Mouse (Mus musculus): ENCODE results near the gene Aprt.
"Not testable (repeated sequence)": the region's sequence is repeated elsewhere in the genome, so short reads cannot be mapped to it uniquely, and the experiment has no call there.

Gene Aprt

DNA sequence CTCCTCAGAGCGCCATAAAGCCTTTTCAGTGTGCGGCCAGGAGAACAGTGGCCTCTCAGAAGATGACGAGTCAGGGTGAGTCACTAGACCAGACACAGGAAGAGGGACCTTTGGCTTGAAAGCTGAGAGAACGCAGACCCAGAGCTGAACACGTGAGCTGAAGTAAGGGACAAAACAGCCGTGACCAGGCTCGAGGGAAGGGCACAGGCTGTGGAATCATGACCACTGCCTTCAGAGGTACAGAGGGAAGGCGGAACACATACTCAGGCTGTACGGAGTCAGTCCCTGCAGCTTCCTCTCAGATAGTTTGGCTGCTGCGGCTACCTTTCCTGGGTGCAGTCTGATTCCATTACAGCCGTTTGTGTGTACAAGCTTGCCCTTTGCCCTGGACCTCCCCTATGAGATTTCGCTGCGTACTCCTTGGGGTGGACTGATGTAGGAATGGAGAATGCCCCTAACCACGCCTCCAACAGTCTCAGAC, 8.7 kb upstream of the Aprt start:
- DNase-seq = no peak

DNA sequence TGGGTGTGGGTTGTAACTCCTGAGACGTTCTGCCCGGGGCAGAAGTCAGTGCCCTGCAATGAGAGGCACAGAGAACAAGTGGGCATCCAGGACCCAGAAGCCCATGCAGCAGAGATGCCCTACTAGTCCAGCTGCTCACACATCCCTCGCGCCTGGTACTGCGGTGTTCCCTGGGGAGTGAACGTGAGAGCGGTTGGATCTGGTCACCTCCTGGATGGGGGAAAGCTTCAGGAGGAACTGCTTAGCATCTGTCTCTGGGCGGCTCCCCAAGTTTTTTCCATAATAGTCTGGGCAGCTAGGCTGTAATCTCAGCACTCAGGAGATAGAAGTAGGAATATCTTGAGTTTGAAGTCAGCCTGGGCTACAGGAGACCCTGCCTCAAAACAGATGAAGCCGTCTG, 8.3 kb upstream of the Aprt start:
- no peak for DNase-seq

DNA sequence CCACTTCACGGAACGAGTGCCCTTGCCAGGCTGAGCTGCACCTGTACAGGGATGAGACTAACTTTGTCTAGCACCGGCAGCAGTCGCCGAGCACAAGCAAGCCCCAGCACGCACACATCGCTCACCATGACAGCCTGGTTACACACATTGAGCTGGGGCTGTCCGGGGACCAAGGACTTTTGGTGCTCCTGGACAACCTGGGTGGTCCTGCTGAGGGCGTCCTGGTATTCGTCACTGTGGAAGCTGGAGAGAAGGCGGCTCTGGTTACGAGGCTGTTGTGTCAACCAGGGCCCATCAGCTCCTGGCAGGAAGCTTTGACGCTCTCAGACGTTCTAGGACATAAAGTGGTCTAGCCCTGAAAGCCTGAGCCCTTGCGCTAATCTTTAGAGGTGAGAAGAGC, 4.2 kb upstream of the Aprt start:
- DNase-seq = no peak

DNA sequence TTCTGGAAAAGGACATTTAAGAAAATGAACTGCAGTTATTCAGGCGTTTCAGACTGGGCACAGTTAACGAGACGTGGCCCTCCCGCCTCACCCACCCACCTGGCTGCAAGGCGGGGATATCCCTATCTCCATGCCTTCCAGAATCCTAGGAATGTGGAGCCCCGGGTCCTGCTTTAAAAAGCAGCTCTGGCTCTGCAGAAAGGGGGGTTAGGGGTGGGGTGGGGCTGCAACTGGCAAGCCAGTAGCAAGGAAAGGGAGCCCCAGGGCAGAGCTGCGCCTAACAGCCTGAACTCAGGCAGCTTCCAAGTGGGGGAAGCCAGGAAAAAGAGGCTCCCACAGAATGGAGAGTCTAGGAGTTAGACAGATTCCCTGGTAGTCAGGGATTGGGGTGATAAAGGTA, 2.5 kb upstream of the Aprt start:
- DNase-seq = no peak

DNA sequence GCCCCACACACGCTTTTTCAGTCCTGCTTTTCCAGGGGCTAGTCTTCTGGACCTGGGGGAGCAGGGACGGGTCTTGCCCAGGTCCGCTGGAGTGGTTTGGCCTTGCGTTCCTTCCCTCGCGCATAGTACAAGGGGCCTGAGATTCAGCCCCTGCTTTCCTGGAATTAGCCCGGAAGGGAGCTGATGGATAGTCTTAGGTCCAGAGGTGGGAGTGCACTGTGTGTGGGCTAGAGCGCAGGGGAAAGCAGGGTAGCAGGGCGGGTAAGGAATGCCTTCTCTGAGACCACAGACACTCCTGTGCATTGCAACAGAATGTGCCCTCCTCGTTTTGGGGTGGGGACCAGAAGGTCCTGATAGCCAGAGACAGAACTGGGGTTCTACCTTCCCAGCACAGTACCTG, 407 bp upstream of the Aprt start:
- no peak for DNase-seq

DNA sequence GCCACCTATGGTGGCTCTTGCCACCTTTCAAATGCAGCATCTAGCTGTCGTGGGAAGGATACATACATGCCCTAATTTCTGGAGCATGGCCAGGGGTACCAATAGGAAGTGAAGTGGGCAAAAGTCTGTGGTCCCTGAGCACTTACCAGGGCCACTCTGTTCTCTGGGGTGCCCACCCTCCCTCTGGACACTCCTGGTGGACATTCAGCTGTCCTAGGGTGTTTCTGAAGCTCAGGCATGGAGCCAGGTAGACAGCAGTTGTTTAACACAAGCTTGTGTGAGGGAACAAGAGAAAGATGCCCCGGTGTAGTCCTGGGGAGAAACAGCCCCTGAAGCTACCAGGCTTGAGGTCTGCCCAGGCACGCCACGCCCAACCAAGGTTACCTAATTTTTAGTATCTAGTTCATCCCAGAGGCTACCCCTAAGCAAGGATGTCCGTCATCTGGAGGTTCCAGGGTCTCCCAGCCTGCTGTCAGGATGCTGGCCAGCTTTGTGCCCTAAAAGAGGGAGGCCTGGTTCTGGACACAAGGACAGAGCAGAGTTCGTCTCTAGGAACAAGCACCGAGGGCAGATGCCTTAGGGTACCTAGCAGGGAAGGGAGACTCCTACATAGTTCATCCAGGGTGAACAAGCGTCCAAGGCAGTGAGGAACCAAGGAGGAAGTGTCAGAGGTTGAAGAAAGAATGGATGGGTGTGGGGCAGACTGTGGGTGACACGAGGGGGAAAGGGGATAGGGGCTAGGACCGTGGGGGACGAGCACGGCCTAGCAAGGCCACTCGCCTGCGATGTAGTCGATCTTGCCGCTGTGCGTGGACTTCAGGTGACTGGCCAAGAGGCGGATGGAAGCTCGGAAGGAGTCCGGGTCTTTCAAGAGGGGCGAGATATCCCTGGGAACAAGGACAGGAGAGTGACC, 718 bp downstream of the Aprt start:
- DNase-seq = no peak

DNA sequence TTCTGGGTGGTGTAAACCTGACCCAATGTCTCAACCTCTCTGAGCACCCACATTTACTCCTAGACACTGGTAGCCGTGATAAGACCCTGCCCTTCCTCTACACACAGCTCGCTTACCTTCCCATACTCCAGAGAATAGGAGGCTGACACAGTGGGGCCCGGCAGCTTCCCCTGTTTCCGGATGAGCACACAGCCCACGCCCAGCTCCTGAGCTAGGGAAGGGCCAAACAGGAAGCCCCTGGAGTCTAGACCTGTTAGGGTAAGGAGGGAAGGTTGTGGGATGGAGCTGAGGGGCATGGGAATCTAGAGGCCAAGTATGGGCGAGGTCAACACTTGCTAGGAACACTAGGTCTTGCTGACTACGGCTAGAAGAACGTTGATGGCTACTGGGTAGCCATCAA, 1.4 kb downstream of the Aprt start:
- DNase-seq = no peak

DNA sequence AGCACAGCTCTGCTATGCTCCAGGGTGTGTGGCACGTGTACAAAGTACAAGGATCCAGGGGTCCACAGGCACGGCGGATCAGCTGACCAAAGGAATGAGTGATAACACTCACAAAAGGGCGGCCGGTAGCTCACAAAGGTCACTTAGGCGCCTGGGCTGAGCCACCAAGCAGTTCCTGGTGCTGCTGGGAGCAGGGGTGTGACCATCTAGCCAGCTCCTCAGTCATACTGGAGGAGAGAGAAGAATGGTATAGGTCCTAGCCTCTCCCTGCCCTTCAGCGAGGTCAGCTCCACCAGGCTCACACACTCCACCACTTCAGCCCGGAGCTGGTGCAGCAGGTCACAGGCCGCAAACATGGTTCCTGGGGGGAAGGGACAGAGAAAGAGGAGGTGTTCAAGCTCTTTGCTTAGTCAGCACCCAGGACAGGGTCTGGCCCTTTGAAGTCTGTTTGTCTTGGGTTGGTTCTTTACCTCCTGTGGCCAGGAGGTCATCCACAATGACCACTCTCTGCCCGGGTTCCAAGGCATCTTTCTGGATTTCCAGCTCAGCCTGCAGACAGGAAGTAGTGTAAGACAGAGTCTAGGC, 1.9 kb downstream of the Aprt start:
- no peak for DNase-seq

DNA sequence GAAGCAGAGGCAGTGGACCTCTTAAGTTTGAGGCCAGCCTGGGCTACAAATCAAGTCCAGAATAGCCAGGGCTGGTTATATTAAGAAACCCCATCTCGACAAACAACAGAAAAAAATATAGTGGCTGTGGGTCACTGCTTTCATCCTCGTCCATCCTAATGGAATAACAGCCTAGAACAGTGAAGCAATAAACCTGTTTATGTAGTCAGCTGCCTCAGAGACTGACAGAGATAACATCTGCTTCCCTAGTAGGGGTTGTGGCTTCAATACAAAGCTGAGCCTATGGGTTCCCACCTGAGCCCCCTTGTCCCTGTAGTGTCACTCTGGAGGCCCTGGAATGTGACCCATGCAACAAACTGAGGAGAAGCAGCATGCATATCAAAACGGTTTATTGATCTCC, 2.4 kb downstream of the Aprt start:
- no peak for DNase-seq

DNA sequence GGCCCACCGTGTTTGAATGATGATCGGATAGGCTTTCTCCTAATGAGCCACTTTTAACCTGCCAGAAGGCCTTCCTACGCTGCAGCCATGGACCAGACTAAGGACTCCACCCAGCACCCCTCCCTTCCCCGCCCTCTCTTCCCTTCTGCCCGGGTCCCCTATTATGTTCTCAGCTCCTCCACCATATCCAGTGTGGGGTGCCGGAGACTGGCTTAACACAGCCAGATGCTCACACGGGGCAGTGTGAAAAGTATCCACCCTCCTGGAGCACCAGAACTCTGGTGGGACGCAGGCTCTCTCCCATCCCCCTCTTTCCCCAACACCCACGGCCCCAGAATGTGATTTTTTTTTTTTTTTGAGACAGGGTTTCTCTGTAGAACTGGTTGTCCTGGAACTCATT, 3.1 kb downstream of the Aprt start:
- no peak for DNase-seq

DNA sequence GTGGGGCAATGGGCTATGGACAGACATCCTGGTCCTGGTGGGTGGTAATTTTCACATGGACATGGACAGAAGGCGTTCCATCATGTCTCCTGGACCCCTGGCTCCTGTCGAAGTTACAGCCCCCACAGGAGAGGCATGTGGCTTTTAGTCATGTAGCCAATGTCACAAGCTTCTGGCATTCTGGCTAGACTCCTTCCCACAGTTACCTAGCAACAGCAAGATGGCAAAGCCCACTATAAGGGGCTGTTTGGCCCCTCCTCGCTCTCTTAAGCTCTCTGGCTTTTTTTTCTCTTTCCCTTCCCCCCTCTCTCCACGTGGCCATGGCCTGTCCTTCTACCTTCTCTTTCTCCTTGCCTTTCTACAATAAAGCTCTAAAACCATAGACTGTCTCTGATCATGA, 3.5 kb downstream of the Aprt start:
- DNase-seq = not testable (repeated sequence)

DNA sequence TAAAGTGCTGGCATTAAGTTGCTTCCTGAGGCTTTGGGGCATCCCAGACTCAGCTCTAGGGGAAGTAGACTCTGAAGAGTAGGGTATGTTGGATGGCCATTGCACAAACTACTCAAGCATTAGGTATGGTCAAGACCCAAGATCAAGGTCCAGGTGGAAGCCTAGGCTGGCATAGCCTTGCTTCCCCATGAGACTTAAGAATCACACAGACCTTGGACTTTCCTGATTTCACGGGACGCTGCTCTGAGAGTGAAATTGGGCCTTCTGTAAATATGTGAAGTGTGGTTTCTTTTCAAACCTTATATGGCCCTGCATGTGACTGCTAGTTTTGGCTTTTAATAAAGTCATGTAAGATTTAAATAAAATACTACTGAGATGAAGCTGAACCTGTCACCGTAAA, 4.0 kb downstream of the Aprt start:
- DNase-seq = no peak

DNA sequence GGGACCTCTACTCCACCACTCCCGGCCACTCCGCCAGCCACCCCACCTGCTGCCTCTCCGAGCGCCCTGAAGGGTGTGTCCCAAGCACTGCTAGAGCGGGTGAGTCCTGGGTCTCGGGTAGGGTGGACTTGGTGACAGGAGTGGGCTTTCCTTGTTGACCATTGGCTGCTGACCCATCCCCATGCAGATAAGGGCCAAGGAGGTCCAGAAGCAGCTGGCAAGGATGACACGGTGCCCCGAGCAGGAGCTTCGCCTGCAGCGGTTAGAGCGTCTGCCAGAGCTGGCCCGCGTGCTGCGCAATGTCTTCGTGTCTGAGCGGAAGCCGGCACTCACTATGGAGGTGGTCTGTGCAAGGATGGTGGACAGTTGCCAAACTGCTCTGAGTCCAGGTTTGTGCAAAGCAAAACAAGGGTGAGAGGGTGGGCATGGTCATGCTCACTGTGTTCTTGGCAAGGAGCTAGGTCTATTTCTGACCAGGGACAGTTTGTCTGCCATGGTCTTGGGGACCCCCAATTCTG, 4.9 kb downstream of the Aprt start:
- DNase-seq = no peak

DNA sequence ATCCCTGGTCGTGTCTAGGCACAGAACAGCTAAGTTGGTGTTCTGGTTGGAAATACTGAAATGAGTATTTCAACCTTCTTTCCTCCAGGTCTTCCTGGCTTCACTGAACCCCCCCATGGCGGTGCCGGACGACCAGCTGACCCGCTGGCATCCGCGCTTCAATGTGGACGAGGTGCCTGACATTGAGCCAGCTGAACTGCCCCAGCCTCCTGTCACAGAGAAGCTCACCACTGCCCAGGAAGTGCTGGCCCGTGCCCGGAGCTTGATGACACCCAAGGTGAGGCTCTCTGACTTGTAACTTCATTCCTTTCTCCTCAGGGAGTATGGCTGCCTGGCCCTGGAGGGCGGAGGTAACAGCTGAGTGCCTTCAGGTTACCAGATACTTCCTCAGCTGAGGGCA, 5.6 kb downstream of the Aprt start:
- DNase-seq = no peak

DNA sequence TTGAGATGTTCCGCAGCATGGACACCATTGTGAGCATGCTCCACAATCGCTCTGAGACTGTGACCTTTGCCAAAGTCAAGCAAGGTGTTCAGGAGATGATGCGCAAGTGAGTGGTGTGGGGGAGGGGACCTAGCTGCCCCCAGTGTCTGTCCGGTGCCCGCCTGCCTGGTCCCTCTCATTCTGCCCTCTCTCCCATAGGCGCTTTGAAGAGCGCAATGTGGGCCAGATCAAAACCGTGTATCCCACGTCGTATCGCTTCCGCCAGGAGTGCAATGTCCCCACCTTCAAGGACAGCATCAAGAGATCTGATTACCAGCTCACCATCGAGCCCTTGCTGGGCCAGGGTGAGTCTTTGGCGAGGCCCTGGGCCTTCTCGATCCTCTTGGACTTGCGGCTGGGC, 6.7 kb downstream of the Aprt start:
- DNase-seq = no peak

DNA sequence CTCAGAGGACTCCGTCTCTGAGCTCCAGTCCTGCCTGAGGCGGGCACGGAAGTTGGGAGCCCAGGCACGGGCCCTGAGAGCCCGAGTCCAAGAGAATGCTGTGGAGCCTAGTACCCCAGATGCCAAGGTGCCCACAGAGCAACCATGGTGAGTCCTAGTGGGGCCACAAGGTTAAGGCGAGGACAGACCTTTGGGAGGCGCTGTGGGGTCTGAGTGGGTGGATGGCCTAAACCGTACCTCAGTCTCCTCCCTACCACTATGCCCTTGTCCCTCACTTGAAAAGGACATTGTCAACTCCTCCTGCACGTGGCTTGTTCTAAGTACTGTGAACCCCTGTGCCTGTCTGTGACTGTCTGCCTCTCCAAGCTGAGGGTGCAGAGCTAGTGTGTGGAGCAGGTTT, 7.4 kb downstream of the Aprt start:
- no peak for DNase-seq

DNA sequence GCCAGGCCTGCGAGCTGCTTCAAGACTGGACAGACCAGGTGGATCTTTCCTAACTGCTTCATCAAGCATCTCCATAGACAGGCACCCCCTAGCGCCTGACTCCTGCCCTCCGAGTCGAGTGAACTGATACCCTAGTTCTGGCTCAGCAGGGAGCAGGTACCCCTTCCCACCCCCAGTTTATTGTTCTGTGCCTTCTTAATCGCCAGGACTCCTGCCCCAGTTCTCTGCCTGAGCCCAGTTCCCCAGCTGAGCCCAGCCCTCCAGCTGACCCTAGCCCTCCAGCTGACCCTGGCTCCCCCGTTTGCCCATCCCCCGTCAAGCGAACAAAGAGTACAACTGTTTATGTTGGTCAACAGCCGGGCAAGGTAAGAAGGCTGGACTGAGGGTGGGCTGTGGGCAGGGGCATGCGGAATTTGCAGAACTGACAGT, 7.8 kb downstream of the Aprt start:
- DNase-seq = no peak

DNA sequence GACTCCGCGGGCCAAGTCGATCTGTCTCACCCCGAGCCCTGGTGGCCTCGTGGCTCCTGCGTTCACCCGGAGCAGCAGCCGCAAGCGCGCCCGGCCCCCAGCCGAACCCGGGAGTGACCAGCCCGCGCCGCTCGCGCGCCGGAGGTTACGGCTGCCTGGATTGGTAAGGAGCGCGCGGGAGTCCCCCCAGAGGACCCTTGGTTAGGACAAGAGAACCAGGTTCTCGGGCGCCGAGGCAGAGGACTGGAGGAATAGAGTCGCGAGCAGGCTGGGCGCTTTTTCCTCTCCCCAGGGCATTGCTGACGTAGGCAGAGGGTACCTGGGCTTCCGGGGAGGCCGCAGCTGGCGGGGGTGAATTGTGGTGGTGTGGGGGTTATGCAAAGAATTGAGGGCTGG, 8.6 kb downstream of the Aprt start:
- DNase-seq = no peak

DNA sequence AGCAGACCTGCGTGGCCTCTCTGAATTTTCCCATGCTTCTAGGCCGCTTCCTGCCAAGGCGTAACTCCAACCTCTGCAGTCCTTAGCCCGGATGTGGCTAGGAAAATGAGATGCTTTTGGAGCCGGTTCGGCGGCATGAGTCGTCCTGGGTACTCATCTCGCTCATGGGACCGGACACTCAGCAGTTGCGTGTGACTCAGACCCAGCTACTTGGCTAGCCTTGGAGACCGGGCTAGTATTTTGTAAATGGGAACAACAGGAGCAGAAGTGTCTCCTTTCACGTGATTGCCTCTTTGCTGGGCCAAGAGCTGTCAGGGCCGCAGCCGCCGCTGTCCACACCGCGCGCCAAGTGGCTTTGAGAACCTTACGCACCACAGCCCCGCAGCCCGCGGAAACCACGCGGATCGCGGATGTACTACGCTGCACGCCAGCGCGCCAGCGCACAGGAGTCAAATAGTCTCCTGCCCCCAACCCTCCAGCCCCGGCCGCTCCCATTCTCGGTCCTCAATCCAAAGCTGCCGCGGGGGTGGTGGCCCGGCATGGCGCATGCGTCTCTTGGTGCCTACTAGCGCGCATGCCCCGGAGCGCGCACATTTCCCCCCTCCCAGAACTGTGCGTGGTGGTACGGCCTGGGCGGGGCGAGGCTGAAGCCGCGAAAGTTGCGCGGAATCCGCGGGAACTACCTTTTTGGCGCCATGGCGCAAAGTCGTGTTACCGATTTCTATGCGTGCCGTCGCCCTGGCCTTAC, 9.2 kb downstream of the Aprt start, which contains the start of gene Cdt1:
TSS of gene Cdt1 (plus strand) at position 655 of the 748 bp plus-strand sequence.
- DNase-seq = peak; percentile 97

DNA sequence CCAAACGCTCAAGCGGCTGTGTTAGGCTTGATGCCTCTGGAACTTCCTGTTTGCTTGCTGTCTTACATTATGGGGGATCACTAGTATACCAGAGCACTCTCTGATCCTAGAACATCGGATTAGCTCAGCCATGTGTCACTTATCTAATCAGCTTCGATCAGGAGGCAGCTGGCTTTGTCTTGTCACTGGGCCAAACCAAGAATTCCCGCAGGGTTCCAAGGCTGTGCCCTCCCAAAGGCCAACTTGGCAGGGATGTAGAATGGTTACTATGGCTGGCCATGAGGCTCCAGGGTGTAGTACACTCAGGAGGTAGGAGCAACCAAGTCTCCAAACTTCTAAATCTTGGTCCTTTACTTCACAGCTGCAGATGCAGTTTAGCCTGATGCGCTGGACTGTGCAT, 9.9 kb downstream of the Aprt start:
- DNase-seq = peak; percentile 30

DNA sequence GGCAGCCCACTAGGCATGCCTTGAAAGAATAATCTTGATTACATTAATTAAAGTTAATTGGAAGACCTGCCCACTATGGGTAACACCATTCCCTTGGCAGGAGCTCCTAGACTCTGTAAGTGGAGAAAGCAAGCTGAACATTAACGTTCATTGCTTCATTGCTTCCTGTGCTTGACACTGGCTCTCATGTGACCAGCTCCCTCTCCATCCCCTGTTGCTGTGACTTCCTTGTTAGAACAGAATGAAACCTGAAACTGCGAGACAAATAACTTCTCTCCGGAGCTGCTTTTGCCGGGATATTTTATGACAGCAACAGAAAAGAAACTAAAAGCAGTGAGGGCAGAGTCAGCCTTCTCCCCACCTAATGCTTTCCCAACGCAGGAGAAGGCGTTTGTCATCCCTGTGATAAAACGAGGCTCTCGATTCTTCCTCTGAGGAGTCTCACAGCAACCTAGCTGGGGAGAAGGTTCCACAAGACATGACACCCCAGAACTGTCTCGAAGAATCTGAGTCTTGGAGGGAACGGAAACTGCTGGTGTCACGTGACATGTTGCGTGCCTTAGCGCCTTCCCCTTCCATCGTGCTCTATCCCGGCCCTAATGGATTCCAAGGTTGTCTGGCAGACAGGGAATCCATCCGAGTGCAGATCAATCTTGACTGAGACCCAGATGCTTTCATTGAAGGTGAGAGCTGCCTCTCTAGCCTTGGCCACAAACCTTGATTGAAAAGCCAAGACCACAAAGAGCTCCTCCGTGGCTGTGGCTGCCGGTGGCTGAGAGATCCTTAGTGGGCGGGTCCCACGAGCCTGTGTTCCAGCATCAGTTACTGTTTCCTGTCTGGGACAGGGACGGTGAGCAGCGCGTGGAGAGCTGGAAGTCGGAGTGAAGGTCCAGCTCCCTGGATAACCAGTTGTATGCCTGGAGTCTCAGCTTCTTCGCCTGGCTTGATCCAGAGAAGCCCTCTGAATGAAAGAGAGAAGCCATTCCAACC, 12.1 kb downstream of the Aprt start:
- DNase-seq = no peak

DNA sequence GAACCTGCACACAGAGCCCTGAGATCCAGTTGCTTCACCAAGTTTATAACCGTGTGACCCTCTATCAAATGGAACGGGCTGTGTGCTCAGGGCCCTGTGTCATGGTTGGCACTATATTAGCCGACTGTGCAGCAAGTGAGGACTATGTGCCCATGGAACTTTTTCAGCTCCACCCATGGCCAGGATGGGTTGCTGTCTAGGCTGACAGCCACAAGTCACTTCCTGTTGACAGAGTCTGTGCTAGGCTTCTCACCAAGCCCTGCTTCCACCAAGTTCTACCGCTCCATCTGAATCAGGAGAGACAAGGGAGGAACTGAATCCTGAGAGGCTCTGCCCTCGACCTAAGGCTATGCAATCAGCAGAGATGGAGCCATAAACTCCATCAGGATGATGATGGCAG, 15.5 kb downstream of the Aprt start:
- no peak for DNase-seq

Measured in lung, postnatal 10 days (tissue).